Mouse (Mus musculus): ENCODE measurements around the gene Gm44511. TPM values are rescaled to one million over a fixed set of nuclear protein-coding genes. Genes with fewer than 3 reads are reported as not detected.

The Gm44511 gene
- polyA plus RNA-seq, 1 experiment from 2014 or later = 0.44 TPM

DNA sequence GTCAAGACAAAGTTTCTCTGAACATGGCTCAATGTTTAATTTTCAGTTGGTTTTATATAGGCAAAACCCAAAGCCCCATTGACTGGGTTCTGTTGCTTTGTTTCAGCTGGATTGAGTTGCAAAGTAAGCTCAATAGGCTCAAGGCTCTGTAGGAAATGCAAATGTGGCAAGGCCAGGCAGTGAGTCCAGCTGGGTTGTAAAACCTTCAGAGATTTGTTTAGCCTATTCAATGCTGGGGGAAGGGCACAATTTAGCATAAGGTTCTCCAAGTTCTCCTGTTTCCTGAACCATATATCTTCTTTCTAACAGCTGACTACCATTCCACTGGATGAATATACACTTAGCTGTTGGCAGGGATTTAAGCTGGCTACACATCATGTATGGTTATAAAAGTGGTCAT, 91.2 kb downstream of the Gm44511 start:
- no peak overlapping the region for H3K4me2 ChIP-seq (ENCODE audit: low read depth, low read length)
- H3K4me1 ChIP-seq (ENCODE audit: control insufficient read depth, insufficient read depth, low read length) = no peaks in the 10 kb centered on the region
- H3K27me3 ChIP-seq (ENCODE audit: control insufficient read depth, insufficient read depth, low read length) = no peaks in the 10 kb centered on the region
- H3K9ac ChIP-seq (ENCODE audit: low read length) = no peak overlapping the region
- H3K27ac ChIP-seq (ENCODE audit: low read length) = no peak overlapping the region
- H3K36me3 ChIP-seq (ENCODE audit: control insufficient read depth, insufficient read depth, low read length) = no peaks in the 10 kb centered on the region
- no peak for ATAC-seq (ENCODE audit: insufficient read depth, low FRiP score)
- no peaks in the 10 kb centered on the region for H3K9me3 ChIP-seq (replicated peaks; ENCODE audit: control insufficient read depth, low read length)
- H3K4me3 ChIP-seq (replicated peaks; ENCODE audit: low read length) = no peak overlapping the region

DNA sequence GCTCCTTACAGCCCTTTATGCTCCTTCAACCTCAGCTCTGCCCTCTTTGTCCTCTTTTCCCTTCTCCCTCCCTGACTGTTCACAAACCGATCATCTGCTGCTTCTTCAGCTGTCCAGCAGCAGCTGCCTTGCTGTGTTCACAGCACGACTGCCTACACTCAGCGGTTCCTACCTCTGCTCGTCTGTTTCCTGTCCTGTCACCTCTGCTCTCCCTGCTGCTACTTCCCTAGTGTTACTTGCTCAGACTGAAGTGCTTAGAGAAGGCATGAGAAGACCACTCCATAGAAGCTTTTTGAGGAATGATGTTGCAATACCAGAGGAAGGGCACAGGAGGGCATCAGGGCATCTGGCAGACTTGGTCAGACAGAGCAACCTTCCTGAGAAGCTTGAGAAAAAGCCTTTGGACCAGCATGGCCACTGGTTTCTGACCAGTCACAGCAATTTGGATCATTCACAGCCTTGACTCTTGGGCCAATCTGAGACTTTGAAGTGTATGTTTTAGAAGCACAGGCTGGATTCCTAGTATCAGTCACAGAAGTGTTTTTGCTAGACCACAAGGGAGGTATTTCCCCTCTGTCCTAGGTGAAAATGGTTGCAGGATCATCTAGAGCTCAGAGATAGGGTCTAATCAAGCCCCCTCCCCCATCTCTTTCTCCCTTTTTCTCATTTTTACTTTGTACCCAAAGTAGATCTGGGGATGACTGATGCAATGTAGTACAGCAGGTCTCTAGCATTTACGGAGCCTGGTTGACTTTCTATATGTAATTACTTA, 92.0 kb downstream of the Gm44511 start:
- no peaks in the 10 kb centered on the region for H3K36me3 ChIP-seq (ENCODE audit: control insufficient read depth, insufficient read depth, low read length)
- no peaks in the 10 kb centered on the region for H3K9me3 ChIP-seq (replicated peaks; ENCODE audit: control insufficient read depth, low read length)
- 59% methylated on average over 5 of the region's 5 CpGs for WGBS
- H3K4me3 ChIP-seq (replicated peaks; ENCODE audit: low read length) = no peak overlapping the region
- no peak overlapping the region for H3K9ac ChIP-seq (ENCODE audit: low read length)
- no peak overlapping the region for H3K4me2 ChIP-seq (ENCODE audit: low read depth, low read length)
- no peak for ATAC-seq (ENCODE audit: insufficient read depth, low FRiP score)
- no peaks in the 10 kb centered on the region for H3K4me1 ChIP-seq (ENCODE audit: control insufficient read depth, insufficient read depth, low read length)
- H3K27me3 ChIP-seq (ENCODE audit: control insufficient read depth, insufficient read depth, low read length) = no peaks in the 10 kb centered on the region
- H3K27ac ChIP-seq (ENCODE audit: low read length) = no peak overlapping the region

DNA sequence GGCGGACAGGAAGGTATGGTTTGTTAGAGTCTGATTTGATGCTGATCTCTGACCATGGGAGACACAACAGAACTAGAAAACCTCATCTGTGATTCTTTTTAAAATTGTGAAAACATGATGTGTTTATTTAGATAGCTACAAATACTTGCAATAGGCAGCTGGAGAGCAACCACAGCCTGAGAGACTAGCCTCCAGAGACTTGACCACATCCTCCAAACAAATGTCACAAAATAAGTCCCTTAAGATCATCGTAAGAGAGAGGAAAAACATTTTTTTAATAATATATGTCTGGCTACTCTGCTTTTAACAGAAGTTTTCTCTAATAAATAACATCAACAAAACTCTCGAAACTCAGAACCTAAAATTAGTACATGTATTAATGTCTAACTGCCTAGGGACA, 94.1 kb downstream of the Gm44511 start:
- ATAC-seq (ENCODE audit: insufficient read depth, low FRiP score) = no peak
- H3K27ac ChIP-seq (ENCODE audit: low read length) = no peak overlapping the region
- 69% methylated on average over 3 of the region's 3 CpGs for WGBS

More for the DNA sequence above, 94.1 kb downstream of the Gm44511 start:
- H3K9me3 ChIP-seq (replicated peaks; ENCODE audit: control insufficient read depth, low read length) = no peaks in the 10 kb centered on the region
- H3K4me3 ChIP-seq (replicated peaks; ENCODE audit: low read length) = no peak overlapping the region
- H3K9ac ChIP-seq (ENCODE audit: low read length) = no peak overlapping the region
- no peaks in the 10 kb centered on the region for H3K4me1 ChIP-seq (ENCODE audit: control insufficient read depth, insufficient read depth, low read length)
- no peaks in the 10 kb centered on the region for H3K36me3 ChIP-seq (ENCODE audit: control insufficient read depth, insufficient read depth, low read length)
- no peaks in the 10 kb centered on the region for H3K27me3 ChIP-seq (ENCODE audit: control insufficient read depth, insufficient read depth, low read length)
- H3K4me2 ChIP-seq (ENCODE audit: low read depth, low read length) = no peak overlapping the region

Other genes with a start within 250 kb of the Gm44511 start
- 2.7 and 3.6 TPM in 2 replicates for gene A2ml1, start 244.7 kb downstream of the Gm44511 start, polyA plus RNA-seq (2015; fragmentation: Nextera tagmentation; extraction: Ambion mirVana)
- gene Klrb1a, start 202.8 kb downstream of the Gm44511 start, polyA plus RNA-seq (2015; fragmentation: Nextera tagmentation; extraction: Ambion mirVana) = not detected in 2 replicates
- 2.8 and 3.2 TPM in 2 replicates for gene Clec2h, start 163.9 kb downstream of the Gm44511 start, polyA plus RNA-seq (2015; fragmentation: Nextera tagmentation; extraction: Ambion mirVana)
- not detected in 2 replicates for gene Klrb1, start 103.3 kb downstream of the Gm44511 start, polyA plus RNA-seq (2015; fragmentation: Nextera tagmentation; extraction: Ambion mirVana)
- 0.25 and 0.27 TPM in 2 replicates for gene Klrb1c, start 37.1 kb downstream of the Gm44511 start, polyA plus RNA-seq (2015; fragmentation: Nextera tagmentation; extraction: Ambion mirVana)
- 0.56 and 0.81 TPM in 2 replicates for gene Klrb1b, start within 50 bp of the Gm44511 start, polyA plus RNA-seq (2015; fragmentation: Nextera tagmentation; extraction: Ambion mirVana)
- gene Clec2i, start 61.3 kb upstream of the Gm44511 start, polyA plus RNA-seq (2015; fragmentation: Nextera tagmentation; extraction: Ambion mirVana) = 0.17 and 0.25 TPM in 2 replicates
- gene BC035044, start 64.8 kb upstream of the Gm44511 start, polyA plus RNA-seq (2015; fragmentation: Nextera tagmentation; extraction: Ambion mirVana) = 1.5 and 2.1 TPM in 2 replicates
- 0.92 and 2.0 TPM in 2 replicates for gene Clec2g, start 108.1 kb upstream of the Gm44511 start, polyA plus RNA-seq (2015; fragmentation: Nextera tagmentation; extraction: Ambion mirVana)
- 0.27 and 0.48 TPM in 2 replicates for gene Klrb1f, start 219.6 kb upstream of the Gm44511 start, polyA plus RNA-seq (2015; fragmentation: Nextera tagmentation; extraction: Ambion mirVana)

Data from stomach, embryonic 16.5 days (tissue).